Mouse (Mus musculus) NIH3T3 (cell line): ENCODE data around the gene Sult2a2.
"Not testable (repeated sequence)": the region's sequence is repeated elsewhere in the genome, so short reads cannot be mapped to it uniquely, and the experiment has no call there.

Experiments
- DNase-seq: peaks from one replicate; pipeline ENCODE4 v3.0.0-alpha.2; 2012; ENCODE audit warnings: low read depth

The Sult2a2 gene

GRCm38 (mm10) chr7:13733205-13733604, at the start of gene Sult2a2:
Gene Sult2a2 (plus strand): TSS chr7:13733505.
- DNase-seq, result not testable (repeated sequence)

GRCm38 (mm10) chr7:13813913-13814312, 80.6 kb downstream of the Sult2a2 start:
- DNase-seq, result no peak
